Mouse (Mus musculus): Measurements from ENCODE around the gene Jazf1.

The Jazf1 gene

DNA sequence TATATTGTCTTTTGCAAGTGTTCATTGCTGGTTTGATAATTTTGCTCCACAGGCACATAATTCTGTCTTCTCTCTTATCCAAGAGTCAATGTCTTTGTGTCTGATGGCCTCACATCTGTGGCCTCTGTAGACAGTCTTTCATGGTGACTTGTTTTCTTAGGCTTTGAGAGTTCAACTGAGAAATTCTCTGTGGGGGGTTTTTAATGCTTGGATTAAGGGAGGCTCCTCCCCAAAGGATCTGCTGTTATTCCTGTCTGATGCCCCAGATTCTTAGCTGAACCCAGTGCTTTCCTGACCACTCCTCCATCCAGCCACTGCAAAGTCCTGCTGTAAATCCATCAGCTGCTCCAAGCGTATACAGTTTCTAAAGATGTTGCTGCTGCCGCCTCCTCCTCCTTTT lies 112.3 kb downstream of the Jazf1 start:
- DNase-seq (ENCODE audit: low read depth), result no peak

GRCm38 (mm10) chr6:52955304-52955703 lies 113.1 kb downstream of the Jazf1 start:
- DNase-seq (ENCODE audit: low read depth), result no peak

DNA sequence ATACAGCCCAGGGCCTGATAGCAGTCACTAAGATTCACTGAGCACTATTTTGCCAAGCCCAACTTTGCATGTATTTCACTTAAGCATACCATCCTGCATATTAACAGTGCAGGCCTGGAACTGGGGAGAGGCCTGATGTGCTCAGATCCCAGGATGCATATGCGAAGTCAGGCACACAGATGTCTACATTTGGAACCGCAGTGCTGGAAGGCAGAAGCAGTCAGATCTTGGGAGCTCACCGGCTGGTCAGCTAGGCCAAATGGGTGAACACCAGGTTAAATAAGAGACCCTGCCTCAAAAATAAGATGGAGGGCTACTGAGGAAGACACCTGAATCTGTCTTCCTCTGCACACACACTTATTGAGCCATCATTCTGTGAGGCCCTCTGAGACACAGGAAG lies 113.6 kb downstream of the Jazf1 start:
- no peak for DNase-seq (ENCODE audit: low read depth)

- DNase-seq (ENCODE audit: low read depth), result no peak
Measured at GRCm38 (mm10) chr6:52954441-52954840, 114.0 kb downstream of the Jazf1 start.

DNA sequence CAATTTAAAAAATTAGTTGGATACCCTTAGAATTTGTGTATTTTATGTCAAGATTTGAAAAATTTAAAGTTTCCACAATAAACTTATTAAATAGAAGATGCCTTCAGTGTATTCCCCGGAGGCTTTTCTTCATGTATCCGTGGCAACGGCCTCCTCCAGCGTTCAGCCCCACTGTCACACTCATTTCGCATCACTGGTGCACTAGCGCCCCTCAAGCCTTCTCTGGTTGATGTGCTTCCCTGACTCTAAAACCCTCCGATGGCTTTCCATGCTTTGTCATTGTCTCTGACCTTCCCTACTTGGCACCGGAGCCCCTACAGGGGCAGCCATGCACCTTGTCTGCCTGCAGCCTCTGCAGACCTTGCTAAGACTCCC lies 115.9 kb downstream of the Jazf1 start:
- DNase-seq (ENCODE audit: low read depth), result no peak

GRCm38 (mm10) chr6:52951871-52952525 lies 116.4 kb downstream of the Jazf1 start:
- no peak for DNase-seq (ENCODE audit: low read depth)

- no peak for DNase-seq (ENCODE audit: low read depth)
Measured at GRCm38 (mm10) chr6:52950371-52950770, 118.1 kb downstream of the Jazf1 start.

GRCm38 (mm10) chr6:52942534-52942933 lies 125.9 kb downstream of the Jazf1 start:
- DNase-seq (ENCODE audit: low read depth), result no peak

DNA sequence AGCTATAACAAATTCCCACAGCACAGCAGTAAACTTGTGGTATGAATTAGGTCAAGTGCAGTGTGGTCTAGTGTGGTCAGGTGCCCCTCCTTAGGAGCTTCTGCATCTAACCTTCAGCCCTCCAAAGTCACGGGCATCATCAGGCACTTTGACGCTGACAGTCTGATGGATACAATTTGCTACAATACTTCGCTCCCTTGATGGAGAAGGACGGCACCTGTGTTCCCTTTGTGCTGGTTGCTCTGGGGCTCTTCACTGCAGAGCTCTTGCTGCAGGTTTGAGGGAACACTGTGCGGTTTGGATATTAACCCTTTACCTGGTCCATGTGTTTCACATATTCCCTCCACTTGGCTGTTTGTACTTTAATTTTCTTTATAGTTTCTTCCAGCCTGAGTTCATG lies 126.3 kb downstream of the Jazf1 start:
- DNase-seq (ENCODE audit: low read depth), result no peak

DNA sequence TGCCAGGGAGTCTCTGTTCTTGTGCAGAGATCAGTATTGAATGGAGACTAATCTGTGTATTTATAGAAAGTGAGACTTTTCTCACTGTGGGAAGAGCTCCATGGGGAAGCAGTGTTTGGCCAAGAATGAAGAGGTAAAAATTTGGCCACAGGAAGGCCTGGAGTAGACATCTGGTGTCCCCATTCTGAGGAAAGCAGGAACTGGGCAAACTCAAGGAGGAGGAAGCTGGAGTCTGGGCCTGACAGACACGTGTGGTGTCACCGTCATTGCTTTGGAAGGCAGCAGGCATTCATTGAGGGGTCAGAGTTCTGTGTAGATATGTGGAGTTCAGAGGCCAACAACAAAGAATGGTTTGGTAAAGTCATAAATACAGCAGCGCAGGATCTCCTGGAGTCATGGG lies 130.5 kb downstream of the Jazf1 start:
- DNase-seq (ENCODE audit: low read depth), result no peak

- no peak for DNase-seq (ENCODE audit: low read depth)
Measured at GRCm38 (mm10) chr6:52936995-52937394, 131.4 kb downstream of the Jazf1 start.

DNA sequence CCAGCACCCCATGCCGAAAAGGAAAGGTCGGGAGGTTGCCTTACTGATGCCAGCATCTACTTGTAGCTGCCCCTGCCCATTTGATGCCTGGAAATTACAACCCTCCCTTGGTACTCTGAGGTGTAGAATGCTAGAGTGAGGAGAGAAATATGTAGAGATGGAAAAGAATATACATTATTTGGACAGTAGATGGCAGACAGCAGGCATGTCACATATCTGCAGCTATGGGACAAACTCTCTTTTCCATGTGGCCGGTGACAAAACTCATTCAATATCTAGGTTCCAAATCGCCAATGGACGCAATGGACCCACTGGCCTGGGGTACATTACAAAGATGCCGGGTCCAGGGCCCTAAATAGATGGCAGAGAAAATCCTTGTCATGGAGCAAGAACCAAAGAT lies 134.4 kb downstream of the Jazf1 start:
- no peak for DNase-seq (ENCODE audit: low read depth)

DNA sequence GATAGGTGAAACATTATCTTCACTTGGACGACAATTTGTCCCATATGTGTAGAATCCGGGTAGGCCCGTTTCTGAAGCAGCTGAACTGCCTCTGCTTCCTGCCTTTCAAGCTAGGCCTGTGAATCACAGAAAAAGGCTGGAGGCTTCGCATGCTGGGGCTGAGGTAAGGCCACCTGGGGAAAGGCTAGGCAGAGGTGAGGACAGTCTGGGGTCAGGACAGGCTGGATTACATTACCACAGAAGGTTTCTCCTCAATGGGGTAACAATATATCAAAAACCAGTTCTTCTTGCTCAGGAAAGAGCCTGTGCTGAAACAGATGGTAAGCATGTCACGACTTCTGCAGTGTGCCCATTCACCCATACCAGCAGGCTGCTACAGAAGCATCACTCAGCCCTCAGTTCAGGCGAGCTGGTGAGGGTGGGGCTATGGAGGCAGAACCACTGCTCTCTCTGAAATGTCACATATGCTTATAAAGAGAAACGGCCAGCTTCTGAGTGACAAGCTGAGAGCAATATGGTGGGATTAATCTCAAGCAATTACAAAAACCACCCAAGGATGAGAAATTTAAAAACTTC lies 135.7 kb downstream of the Jazf1 start:
- DNase-seq (ENCODE audit: low read depth), result no peak

- no peak for DNase-seq (ENCODE audit: low read depth)
Measured at GRCm38 (mm10) chr6:52929358-52929757, 139.1 kb downstream of the Jazf1 start.

DNA sequence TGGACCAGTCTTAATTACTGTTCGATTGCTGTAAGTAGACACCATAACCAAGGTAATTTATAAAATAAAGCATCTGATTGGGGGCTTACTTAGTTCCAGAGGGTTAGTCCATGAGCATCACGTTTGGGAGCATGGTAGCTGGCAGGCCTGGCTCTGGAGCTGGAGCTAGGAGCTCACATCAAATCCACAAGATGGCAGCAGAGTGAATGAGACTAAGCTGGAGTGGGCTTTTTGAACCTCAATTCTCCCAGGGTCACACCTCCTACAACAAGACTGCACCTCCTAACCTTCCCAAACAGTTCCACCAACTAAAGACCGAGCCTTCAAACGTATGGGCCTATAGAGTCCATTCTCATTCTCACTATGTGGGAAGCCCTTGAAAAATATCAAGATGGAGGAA lies 141.5 kb downstream of the Jazf1 start:
- peak; percentile 8 for DNase-seq (ENCODE audit: low read depth)

DNA sequence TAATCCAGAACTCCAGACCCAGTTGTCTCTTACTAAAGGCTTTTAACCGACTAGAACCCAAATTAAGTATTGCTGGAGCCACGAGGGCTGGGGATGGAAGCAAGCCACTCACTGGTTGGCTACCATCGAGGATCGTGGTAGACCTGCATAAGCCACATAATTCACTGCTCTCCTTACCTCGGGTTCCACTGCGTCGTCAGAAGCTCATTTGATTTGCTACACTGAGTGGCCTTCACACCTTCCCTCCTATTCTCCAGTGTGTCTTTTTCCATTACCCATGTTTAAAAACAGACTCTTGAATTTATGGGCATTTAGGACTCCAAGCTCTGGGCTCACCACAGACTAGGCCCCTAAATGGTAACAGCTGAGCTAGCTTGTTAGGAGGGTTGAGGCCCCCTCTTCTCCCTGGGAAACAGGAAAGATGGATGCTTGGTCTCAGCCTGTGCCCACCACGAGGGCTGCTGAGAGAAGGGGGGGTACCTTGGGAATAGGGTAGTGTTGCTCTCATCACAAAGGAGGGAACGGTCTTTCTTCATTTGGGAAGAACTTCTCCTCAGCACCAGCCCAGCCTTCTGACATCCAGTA lies 142.9 kb downstream of the Jazf1 start:
- no peak for DNase-seq (ENCODE audit: low read depth)

GRCm38 (mm10) chr6:52921248-52921647 lies 147.2 kb downstream of the Jazf1 start:
- no peak for DNase-seq (ENCODE audit: low read depth)

- no peak for DNase-seq (ENCODE audit: low read depth)
Measured at GRCm38 (mm10) chr6:52920719-52921118, 147.7 kb downstream of the Jazf1 start.

- peak; percentile 5 for DNase-seq (ENCODE audit: low read depth)
Measured at GRCm38 (mm10) chr6:52919442-52919841, 149.0 kb downstream of the Jazf1 start.

DNA sequence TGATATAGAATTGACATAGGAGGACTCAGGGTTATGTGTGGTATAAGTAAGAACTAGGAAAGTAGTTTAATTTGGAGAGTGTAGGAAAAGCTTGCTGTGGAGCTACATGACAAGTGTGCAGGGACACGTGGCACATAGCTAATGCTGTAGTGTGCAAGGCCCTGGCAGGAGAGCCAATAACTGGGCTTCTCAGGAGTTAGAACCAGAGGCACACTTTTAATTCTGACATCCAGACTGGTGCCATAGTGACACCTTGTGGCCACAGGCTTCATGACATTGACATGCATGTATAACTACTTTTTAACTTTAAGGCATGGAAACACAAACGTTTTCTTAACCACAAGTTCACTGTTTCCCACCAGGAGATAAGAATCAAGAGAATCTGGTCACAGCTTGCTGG lies 149.5 kb downstream of the Jazf1 start:
- DNase-seq (ENCODE audit: low read depth), result peak; percentile 88

DNA sequence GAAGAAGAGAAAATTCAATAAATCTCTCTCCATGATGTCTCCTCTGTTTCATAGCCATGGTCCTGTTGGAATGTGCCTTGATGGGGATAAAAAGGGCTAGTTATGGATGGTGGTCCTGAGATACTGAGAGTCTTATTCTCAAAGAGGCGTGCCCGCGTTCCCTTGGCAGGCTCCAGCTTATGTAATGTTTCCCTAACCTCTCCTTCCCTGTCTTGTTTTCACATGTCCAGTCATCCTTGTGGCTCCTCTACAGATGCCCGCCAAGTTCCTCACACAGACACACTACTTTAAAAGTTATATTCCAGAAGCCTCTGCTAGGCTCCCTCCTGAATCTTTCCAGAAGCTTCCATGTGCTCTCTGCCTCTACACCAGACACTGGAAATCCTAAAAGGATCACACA lies 151.0 kb downstream of the Jazf1 start:
- DNase-seq (ENCODE audit: low read depth), result no peak

- no peak for DNase-seq (ENCODE audit: low read depth)
Measured at GRCm38 (mm10) chr6:52916836-52917376, 151.5 kb downstream of the Jazf1 start.

- no peak for DNase-seq (ENCODE audit: low read depth)
Measured at GRCm38 (mm10) chr6:52914921-52915320, 153.5 kb downstream of the Jazf1 start.

All from NIH3T3 (cell line).